Mouse (Mus musculus) liver, embryonic 14 days (tissue): ENCODE measurements around the gene Fkbp15. TPM values are rescaled to one million over a fixed set of nuclear protein-coding genes. Genes with fewer than 3 reads are reported as not detected.

Experiments
- polyA plus RNA-seq: library from polyadenylated mRNA; depleted of rRNA; stranded (reverse); fragments of >200 nt; gene quantifications from 2 replicates; pipeline ENCODE4 v1.2.3, GENCODE M21; 2012; rRNA removed

Gene Fkbp15
- 9.3 and 10.7 TPM in 2 replicates for polyA plus RNA-seq

GRCm38 (mm10) chr4:62360088-62360804, at the start of gene Fkbp15, which contains the start of gene Slc31a1:
TSS of gene Fkbp15 (minus strand) at chr4:62360548.
TSS of gene Slc31a1 (plus strand) at chr4:62360727.

GRCm38 (mm10) chr4:62408601-62409282, 48.4 kb upstream of the Fkbp15 start, which contains the start of the genes Cdc26 and Prpf4:
TSS of gene Cdc26 (minus strand) at chr4:62408642.
TSS of gene Prpf4 (plus strand) at chr4:62408797.

GRCm38 (mm10) chr4:62262276-62262675, 98.1 kb downstream of the Fkbp15 start, which contains the start of gene Slc31a2:
TSS of gene Slc31a2 (plus strand) at chr4:62262562.

Other genes starting within 250 kb of the Fkbp15 start
- not detected in 2 replicates for gene Mup21, start 209.7 kb downstream of the Fkbp15 start, polyA plus RNA-seq
- gene Zfp37, start 129.5 kb downstream of the Fkbp15 start, polyA plus RNA-seq, result 0.27 and 0.30 TPM in 2 replicates
- gene Slc31a2, start 98.0 kb downstream of the Fkbp15 start, polyA plus RNA-seq, result 3.6 and 4.4 TPM in 2 replicates
- gene Slc31a1, start 179 bp upstream of the Fkbp15 start, polyA plus RNA-seq, result 22.1 and 26.2 TPM in 2 replicates
- 46.4 and 53.1 TPM in 2 replicates for gene Cdc26, start 48.1 kb upstream of the Fkbp15 start, polyA plus RNA-seq
- gene Prpf4, start 48.2 kb upstream of the Fkbp15 start, polyA plus RNA-seq, result 8.8 and 10.0 TPM in 2 replicates
- gene Rnf183, start 74.7 kb upstream of the Fkbp15 start, polyA plus RNA-seq, result not detected in 2 replicates
- gene Wdr31, start 110.3 kb upstream of the Fkbp15 start, polyA plus RNA-seq, result 0.58 and 0.66 TPM in 2 replicates
- 0.14 and 0.19 TPM in 2 replicates for gene Bspry, start 119.5 kb upstream of the Fkbp15 start, polyA plus RNA-seq
- gene Hdhd3, start 142.9 kb upstream of the Fkbp15 start, polyA plus RNA-seq, result 3.2 and 3.4 TPM in 2 replicates
- 237 and 291 TPM in 2 replicates for gene Alad, start 159.4 kb upstream of the Fkbp15 start, polyA plus RNA-seq
- 42.3 and 44.3 TPM in 2 replicates for gene Pole3, start 164.5 kb upstream of the Fkbp15 start, polyA plus RNA-seq
- 0.10 and 0.15 TPM in 2 replicates for gene 4933430I17Rik, start 164.8 kb upstream of the Fkbp15 start, polyA plus RNA-seq
- gene Rgs3, start 199.3 kb upstream of the Fkbp15 start, polyA plus RNA-seq, result 3.7 and 4.3 TPM in 2 replicates